Mouse (Mus musculus) thymus, postnatal 0 days (tissue): Measurements from ENCODE around the gene Srcin1. TPM values are rescaled to one million over a fixed set of nuclear protein-coding genes. Genes with fewer than 3 reads are reported as not detected.

Experiments
- DNase-seq: peaks from one replicate; pipeline ENCODE4 v3.0.0-alpha.2; 2015; ENCODE audit warnings: low spot score
- polyA plus RNA-seq: library from polyadenylated mRNA; unstranded; fragments of >200 nt; fragmentation: Nextera tagmentation; extraction: Ambion mirVana; gene quantifications from 2 replicates; pipeline ENCODE4 v1.2.1, GENCODE M21; 2015

Gene Srcin1
- polyA plus RNA-seq, 1 experiment from 2014 or later = 0.05 TPM

- peak; percentile 23 for DNase-seq
These were observed 66.9 kb downstream of the Srcin1 start for GRCm38 (mm10) chr11:97509058-97509457.

DNA sequence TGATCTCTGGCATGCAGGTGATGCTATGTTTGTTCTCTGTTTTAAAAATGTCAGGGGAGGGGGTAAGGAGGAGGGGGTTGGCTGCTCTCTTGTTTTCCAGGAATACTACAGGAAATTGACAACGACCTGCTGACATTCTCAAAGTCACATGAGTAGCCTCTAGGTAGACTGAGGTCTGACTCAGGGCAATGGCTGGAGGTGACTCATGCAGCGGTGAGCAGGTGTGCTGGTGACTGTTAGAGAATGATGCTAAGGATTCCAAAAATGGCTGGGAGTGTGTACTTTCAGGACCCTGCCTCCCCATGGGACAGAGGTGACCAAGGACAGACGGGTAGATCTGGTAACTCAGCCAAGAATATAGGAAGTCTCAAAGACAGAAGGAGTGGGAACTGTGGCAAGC is 67.8 kb downstream of the Srcin1 start:
- no peak for DNase-seq

GRCm38 (mm10) chr11:97506331-97506730 is 69.7 kb downstream of the Srcin1 start:
- DNase-seq = no peak

DNA sequence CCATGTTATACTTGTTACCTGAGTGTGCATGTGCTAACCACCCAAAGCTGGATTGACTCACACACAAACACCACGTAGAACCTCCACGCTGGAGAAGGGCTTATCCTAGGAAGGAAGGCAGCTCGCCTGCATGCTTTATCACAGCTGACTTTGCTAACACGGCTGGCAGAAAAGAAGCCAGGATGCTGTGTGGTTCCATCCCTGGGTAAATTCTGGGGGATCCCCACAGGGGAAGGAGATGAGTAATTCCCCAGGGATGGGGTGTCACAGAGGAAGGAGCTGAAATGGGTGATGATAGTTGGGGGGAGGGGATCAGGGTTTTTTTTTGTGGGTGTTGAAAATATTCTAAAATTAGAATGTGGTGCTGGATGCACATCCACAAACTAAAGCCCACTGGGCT is 70.2 kb downstream of the Srcin1 start:
- DNase-seq = no peak

DNA sequence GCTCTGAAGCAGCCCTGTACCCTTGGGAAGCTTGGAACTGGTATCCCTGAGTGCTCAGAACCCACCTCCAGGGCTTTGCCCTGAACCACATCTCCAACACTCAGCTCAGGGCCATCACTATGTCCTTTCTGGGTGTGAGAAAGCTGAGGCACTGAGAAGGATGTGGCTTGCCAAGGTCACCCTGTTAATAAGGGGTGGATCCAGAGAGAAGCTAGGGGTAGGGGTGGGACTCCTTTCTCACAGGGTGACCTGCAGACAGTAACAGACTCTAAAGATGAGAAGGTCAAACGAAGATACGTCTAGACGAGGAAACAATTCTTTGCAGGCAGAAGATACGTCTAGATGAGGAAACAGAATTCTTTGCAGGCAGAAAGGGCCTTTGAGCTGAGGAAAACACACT is 73.1 kb downstream of the Srcin1 start:
- DNase-seq = no peak

- no peak for DNase-seq
These were observed 73.6 kb downstream of the Srcin1 start for GRCm38 (mm10) chr11:97502383-97502782.

DNA sequence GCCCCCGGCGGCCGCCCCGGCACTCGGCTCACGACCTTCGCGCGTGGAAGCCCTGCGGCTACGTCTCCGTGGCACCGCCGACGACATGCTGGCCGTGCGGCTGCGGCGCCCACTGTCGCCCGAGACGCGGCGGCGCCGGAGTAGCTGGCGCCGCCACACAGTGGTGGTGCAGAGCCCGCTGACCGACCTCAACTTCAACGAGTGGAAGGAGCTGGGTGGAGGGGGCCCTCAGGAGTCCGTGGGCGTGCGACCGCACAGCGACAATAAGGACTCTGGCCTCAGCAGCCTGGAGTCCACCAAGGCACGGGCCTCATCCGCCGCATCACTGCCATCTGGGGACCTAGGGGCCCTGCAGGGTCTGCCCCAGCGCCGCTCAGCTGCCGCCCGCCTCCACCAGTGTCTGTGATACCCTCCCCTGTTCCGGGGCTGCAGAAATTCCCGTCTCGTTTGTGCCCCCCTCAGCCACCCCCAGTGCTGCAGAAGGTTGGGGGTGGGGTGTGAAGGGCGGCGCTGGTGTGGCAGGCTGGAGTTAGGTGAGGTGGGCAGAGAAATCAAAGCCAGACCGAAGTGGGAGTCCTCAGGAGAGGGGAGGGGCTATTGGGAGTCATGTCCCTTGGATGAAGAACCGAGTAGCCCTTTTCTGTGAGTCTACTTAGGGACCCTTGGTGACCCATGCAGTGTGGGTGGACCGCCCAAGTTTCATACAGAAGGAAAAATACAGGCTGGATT is 75.1 kb downstream of the Srcin1 start:
- no peak for DNase-seq

GRCm38 (mm10) chr11:97499865-97500719 is 75.9 kb downstream of the Srcin1 start, which contains the start of gene 4933428G20Rik:
TSS of gene 4933428G20Rik (minus strand) at chr11:97500340.
- DNase-seq = no peak

- no peak for DNase-seq
These were observed 78.4 kb downstream of the Srcin1 start for GRCm38 (mm10) chr11:97497543-97497942.

DNA sequence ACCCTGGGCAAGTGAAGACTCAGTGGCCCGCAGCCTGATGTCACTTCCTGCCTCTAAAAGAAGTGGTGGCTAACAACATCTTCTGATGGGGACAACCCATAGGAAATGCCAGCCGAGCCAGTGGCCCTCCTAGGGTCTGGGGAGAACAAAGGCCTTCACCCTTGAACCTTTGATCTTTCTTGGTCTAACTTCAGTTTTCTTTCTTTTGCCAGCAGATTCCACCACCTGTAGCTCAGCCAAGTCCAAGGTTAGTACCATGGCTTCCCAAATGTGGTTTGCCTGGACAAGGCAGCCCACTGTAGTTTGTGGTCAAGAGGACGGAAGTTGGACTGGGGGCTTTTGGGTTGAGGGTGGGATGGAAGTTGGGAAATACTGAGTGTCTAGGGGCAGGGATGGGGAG is 83.2 kb downstream of the Srcin1 start:
- no peak for DNase-seq

- no peak for DNase-seq
These were observed 84.3 kb downstream of the Srcin1 start for GRCm38 (mm10) chr11:97491640-97492039.

GRCm38 (mm10) chr11:97489589-97490324 is 86.2 kb downstream of the Srcin1 start:
- DNase-seq = peak; percentile 87

DNA sequence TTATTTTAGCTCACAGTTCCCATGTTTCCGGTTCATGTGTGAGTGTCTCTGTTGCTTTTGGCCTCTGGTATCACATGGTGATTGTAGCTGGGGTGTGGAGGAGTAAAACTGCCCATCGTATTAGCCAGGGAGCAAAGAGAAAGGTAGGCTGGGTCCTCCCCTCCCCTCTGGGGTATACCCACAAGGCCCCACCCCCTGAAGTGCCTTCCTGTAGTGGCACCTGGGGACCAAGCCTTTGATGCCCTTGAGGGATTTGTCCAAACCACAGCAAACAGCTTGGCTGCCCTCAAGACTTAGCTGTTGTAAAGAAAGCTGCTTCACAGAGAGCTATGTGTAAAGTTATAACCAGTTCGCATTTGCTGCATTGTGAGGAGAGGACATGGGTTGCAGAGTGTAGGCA is 88.3 kb downstream of the Srcin1 start:
- DNase-seq = peak; percentile 48

DNA sequence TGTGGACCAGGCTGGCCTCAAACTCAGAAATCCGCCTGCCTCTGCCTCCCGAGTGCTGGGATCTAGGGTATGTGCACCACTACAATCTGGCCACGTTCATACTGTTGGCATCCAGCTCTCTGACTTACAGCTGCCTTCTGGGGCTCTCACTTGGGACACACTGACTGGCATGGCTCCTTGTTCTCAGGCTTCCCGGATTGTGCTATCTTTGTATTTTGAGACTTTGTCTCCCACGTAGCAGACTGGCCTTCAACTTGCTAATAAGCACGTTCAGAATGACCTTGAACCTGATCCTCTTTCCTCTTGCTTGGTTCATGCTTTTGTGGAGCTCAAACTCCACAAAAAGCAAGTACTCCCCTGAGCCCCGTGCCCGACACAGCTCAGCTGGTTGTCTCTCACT is 90.3 kb downstream of the Srcin1 start:
- no peak for DNase-seq

DNA sequence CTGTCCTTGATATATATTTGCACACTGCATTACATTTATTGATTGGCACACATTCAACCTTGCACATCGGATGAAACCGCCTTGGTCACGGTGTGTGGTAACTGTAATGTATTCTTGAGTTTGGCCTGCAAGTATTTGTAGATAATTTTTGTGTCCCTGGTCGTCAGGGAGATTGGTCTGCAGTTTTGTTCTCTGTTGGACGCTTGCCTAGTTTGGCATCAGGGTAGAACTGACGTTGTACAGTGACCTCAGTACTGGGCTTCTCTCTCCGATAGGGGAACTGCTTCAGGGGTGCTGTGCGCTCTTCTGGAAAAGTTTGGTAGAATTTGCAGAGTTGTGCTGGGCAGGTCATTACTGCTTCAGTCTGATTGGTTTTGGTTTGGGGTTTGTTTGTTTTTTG is 96.2 kb downstream of the Srcin1 start:
- DNase-seq = no peak

- no peak for DNase-seq
These were observed 96.9 kb downstream of the Srcin1 start for GRCm38 (mm10) chr11:97479085-97479484.

- no peak for DNase-seq
These were observed 97.6 kb downstream of the Srcin1 start for GRCm38 (mm10) chr11:97478345-97478744.

DNA sequence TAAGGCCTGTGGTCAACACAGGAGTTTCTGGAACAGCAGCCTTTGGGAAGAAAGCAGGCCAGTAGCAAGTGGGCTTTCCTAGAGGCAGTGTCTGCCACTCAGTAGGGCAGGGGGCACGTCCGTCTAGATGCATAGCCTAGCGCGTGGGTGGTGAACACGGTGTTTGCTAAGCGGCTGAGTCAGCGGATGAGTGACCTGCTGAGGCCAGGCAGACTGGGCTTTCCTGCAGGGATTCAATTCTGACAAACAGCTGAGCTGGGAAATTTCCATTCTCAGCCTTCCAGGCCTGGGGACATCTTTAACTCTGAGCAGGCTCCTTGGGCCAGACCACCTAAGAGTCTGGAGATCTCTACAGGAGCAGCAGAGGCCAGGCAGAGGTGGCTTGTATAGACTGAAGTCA is 98.6 kb downstream of the Srcin1 start:
- DNase-seq = no peak

GRCm38 (mm10) chr11:97476334-97477095 is 99.5 kb downstream of the Srcin1 start:
- peak; percentile 84 for DNase-seq

- DNase-seq = no peak
These were observed 104.7 kb downstream of the Srcin1 start for GRCm38 (mm10) chr11:97471276-97471675.

DNA sequence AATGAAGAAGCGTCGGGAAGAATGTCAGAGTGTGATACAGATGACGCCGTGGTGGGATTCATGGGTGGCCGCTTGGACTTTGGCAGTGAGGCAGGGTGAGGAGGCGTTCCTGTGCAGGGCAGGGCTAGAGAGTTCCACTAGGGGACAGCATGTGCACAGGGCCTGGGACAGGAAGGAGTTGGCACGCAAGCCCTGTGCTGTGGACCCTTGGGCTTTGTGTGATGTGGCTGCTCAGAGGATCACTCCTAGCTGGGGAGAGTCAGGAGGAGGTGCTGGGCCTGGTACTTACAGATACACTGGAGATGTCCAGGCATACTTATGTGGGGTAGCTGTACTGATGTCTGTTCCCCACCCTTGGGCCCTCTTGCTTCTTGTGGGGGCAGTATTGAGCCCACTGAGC is 106.2 kb downstream of the Srcin1 start:
- no peak for DNase-seq
